In the genomic region with DNA sequence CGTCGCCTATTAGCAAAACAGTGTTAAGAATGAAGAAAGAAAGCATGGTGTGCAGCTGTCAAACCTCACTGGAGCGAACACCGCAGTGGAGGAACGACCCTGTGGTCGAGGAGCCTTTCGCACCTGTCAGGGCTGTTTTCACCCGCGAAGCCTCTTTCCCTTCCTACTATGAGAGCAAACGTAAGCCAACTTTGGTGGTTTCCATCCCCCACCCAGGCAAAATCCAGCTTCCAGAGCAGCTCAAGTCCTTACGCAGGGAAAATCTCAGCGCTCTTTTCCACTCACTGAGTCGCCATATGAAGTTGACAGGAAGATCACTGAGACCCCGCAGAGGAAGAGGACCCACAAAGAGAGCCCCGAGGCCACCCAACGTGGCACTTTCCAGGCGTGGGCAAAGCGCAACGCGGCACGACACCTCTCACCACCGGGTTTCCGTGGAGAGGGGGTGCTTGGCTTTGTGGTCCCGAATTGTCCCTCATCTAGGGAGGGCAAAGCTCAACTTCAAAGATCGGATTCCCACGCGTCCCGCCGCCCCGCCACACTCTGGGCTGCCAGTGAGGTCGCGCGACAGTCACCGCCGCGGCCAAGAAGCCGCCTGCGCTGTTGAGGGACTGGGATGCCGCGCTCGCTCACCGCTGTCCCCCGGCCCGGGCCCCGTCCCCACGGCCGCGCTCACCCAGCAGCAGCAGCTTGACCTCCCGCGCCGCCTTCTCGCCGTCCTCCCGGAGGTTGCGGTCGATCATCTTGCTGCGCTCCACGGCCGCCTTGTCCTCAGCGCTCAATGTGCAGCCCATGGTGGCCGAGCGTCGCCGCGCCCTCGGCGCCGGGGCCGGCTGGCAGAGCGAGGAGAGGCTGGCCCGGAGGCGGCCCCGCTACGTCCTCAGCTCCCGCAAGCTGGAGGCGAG, we compare ENCODE assay signal across 8 mouse cellular contexts. TPM values are rescaled to one million over a fixed set of nuclear protein-coding genes. Genes with fewer than 3 reads are reported as not detected.
DNase-seq lines count a peak whose midpoint lies in the region; ATAC-seq and TF ChIP-seq lines count a peak whose summit lies in the region.

No protein-coding gene starts in this region.

- no peak for TF ChIP-seq CTCF in E14TG2a.4 (conservative IDR thresholded peaks at IDR 0.05; ENCODE audit: low read length)
- TF ChIP-seq CTCF in embryonic fibroblast, embryonic 13.5 days (IDR thresholded peaks at IDR 0.05; ENCODE audit: borderline replicate concordance, insufficient read depth, low read length), result no peak
- TF ChIP-seq CTCF in liver, postnatal 0 days (IDR thresholded peaks at IDR 0.05; ENCODE audit: low read depth), result no peak

- DNase-seq in adrenal gland, postnatal 25 days, result peak; percentile 48
- DNase-seq in kidney, postnatal 10 days, result peak; percentile 64
- peak; percentile 18 for DNase-seq in liver, postnatal 0 days
- DNase-seq in retina, embryonic 14.5 days (ENCODE audit: low spot score), result peak; percentile 61
- no peak for DNase-seq in MN1 (ENCODE audit: low spot score)

- H3K4me1 ChIP-seq in E14TG2a.4 (replicated peaks; ENCODE audit: low read depth, low read length), result peaks cover 16% of the 10 kb centered on the region
- no peaks in the 10 kb centered on the region for H3K4me1 ChIP-seq in embryonic fibroblast, embryonic 13.5 days (ENCODE audit: control insufficient read depth, insufficient read depth, low read length)
- peaks cover 23% of the 10 kb centered on the region for H3K4me1 ChIP-seq in heart, embryonic 13.5 days
- peaks cover 4% of the 10 kb centered on the region for H3K4me1 ChIP-seq in liver, postnatal 0 days (ENCODE audit: insufficient read depth)

- peak overlapping the region; percentile 93 for H3K9ac ChIP-seq in heart, embryonic 13.5 days
- peak overlapping the region; percentile 57 for H3K9ac ChIP-seq in liver, postnatal 0 days (replicated peaks)

- WGBS in heart, embryonic 13.5 days, result 1% methylated on average over 75 of the region's 76 CpGs
- WGBS in liver, postnatal 0 days (ENCODE audit: insufficient replicate concordance), result 1% methylated on average over 76 of the region's 76 CpGs

- H3K36me3 ChIP-seq in E14TG2a.4 (ENCODE audit: insufficient read depth, low read length), result no peaks in the 10 kb centered on the region
- H3K36me3 ChIP-seq in heart, embryonic 13.5 days, result no peaks in the 10 kb centered on the region
- no peaks in the 10 kb centered on the region for H3K36me3 ChIP-seq in liver, postnatal 0 days (replicated peaks; ENCODE audit: insufficient read depth, low read length)

- TF ChIP-seq EP300 in liver, postnatal 0 days (IDR thresholded peaks at IDR 0.05; ENCODE audit: low read depth), result no peak

- no peak for TF ChIP-seq POLR2A in embryonic fibroblast, embryonic 13.5 days (IDR thresholded peaks at IDR 0.05; ENCODE audit: low read depth, low read length)

- peaks cover 42% of the 10 kb centered on the region for H3K27me3 ChIP-seq in E14TG2a.4 (ENCODE audit: insufficient read depth, low read length)
- H3K27me3 ChIP-seq in heart, embryonic 13.5 days (replicated peaks), result no peaks in the 10 kb centered on the region
- H3K27me3 ChIP-seq in liver, postnatal 0 days (ENCODE audit: insufficient read depth, low read length), result peaks cover 27% of the 10 kb centered on the region

- H3K27ac ChIP-seq in embryonic fibroblast, embryonic 13.5 days (ENCODE audit: insufficient read depth, low read length), result no peak overlapping the region
- H3K27ac ChIP-seq in heart, embryonic 13.5 days (replicated peaks), result peak overlapping the region; percentile 78
- H3K27ac ChIP-seq in liver, postnatal 0 days (ENCODE audit: low read depth), result no peak overlapping the region

- ATAC-seq in heart, embryonic 13.5 days (ENCODE audit: extremely low read depth, insufficient number of reproducible peaks, low FRiP score, low TSS enrichment), result peak; percentile 68
- ATAC-seq in liver, postnatal 0 days, result peak; percentile 56

- H3K4me3 ChIP-seq in E14TG2a.4 (replicated peaks; ENCODE audit: low read length), result peak overlapping the region; percentile 89
- peak overlapping the region; percentile 65 for H3K4me3 ChIP-seq in embryonic fibroblast, embryonic 13.5 days (ENCODE audit: insufficient read depth, low read length)
- H3K4me3 ChIP-seq in heart, embryonic 13.5 days, result peak overlapping the region; percentile 88
- peak overlapping the region; percentile 59 for H3K4me3 ChIP-seq in liver, postnatal 0 days (ENCODE audit: low read depth, low read length)

- H3K4me2 ChIP-seq in heart, embryonic 13.5 days, result peak overlapping the region; percentile 92
- peak overlapping the region; percentile 88 for H3K4me2 ChIP-seq in liver, postnatal 0 days (ENCODE audit: low read depth, low read length)

- no peaks in the 10 kb centered on the region for H3K9me3 ChIP-seq in E14TG2a.4 (ENCODE audit: low read length)
- H3K9me3 ChIP-seq in heart, embryonic 13.5 days, result no peaks in the 10 kb centered on the region
- H3K9me3 ChIP-seq in liver, postnatal 0 days (ENCODE audit: low read length), result no peaks in the 10 kb centered on the region

RNA-seq across cellular contexts. Expression of a gene that starts 0.5 kb away (rescaled TPM):
- total RNA-seq in adrenal gland, postnatal 25 days (2021), result 24.4 and 26.6 TPM in 2 replicates
- polyA plus RNA-seq in embryonic fibroblast, embryonic 13.5 days (2011; ENCODE audit: insufficient read length, low read depth, missing spikeins), result 10.9 and 12.7 TPM in 2 replicates
- polyA plus RNA-seq in heart, embryonic 13.5 days (2015; fragmentation: Nextera tagmentation; extraction: Ambion mirVana), result 22.0 and 25.8 TPM in 2 replicates
- 1.6 and 1.7 TPM in 2 replicates for polyA plus RNA-seq in liver, postnatal 0 days (2015; fragmentation: Nextera tagmentation; extraction: Ambion mirVana)
